Comparison of ENCODE assay signal across 14 mouse cellular contexts in the genomic region with DNA sequence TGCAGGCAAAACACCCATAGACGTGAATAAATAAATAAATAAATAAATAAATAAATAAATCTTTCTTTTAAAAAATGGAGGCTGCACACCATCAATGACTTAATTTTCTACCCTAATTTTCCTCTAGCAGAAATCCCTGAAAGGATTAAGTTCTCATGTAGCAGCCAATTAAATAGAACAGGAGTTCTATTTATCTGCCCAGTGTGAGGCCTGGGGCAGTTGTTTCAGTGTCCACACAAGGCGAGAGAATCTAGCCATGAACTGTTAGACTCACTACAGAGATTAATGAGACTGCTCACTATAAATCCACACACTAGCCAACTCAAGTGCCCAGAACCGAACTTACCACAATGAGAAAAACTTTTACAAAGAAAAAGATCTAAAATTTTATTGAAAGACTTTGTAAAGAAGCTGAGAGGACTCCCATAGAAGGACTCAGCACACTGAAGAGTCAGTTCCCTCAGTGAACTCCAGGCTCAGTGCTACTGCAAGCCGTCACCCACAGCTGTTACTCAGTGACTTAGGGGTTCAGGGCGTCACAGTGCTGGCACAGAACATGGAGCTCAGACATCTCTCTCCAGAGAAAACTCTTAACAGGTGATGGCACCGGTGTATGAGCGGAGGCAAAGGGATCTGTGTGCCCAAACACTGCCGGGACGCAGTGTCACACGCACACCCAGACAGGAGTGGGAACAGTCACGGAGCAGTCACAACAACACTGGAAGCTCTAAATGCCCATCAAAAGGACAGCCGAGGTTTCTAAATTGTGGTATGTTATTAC. TPM values are rescaled to one million over a fixed set of nuclear protein-coding genes. Genes with fewer than 3 reads are reported as not detected.
DNase-seq lines count a peak whose midpoint lies in the region; ATAC-seq lines count a peak whose summit lies in the region.
"Had no signal": no experiment of that assay in that cellular context is flagged by ENCODE, and none has a peak within 500 bp of the region (broad histone marks: within the 10 kb centered on the region; RNA-seq: fewer than 3 reads in every experiment).

No protein-coding gene starts in this region.

- no peak overlapping the region for H3K4me3 ChIP-seq in forebrain, embryonic 10.5 days
- H3K4me3 ChIP-seq in forebrain, embryonic 16.5 days (replicated peaks; ENCODE audit: low read length), result no peak overlapping the region
- H3K4me3 ChIP-seq in neural tube, embryonic 13.5 days, result no peak overlapping the region
- no peak overlapping the region for H3K4me3 ChIP-seq in neural tube, embryonic 15.5 days (replicated peaks)
- no peak overlapping the region for H3K4me3 ChIP-seq in embryonic facial prominence, embryonic 15.5 days (replicated peaks)
- no peak overlapping the region for H3K4me3 ChIP-seq in limb, embryonic 13.5 days

- ATAC-seq in forebrain, embryonic 16.5 days, result no peak
- no peak for ATAC-seq in neural tube, embryonic 13.5 days (ENCODE audit: low read depth)
- ATAC-seq in neural tube, embryonic 15.5 days (ENCODE audit: low FRiP score), result no peak
- no peak for ATAC-seq in embryonic facial prominence, embryonic 15.5 days (ENCODE audit: insufficient number of reproducible peaks, low FRiP score, low TSS enrichment, low read depth)
- no peak for ATAC-seq in limb, embryonic 13.5 days (ENCODE audit: low FRiP score, low read depth)
- ATAC-seq: intestine, postnatal 0 days; liver, postnatal 0 days had no signal

- 57% methylated on average over 12 of the region's 12 CpGs for WGBS in forebrain, embryonic 10.5 days
- 31% methylated on average over 12 of the region's 12 CpGs for WGBS in forebrain, embryonic 16.5 days
- WGBS in neural tube, embryonic 13.5 days, result 60% methylated on average over 12 of the region's 12 CpGs
- WGBS in neural tube, embryonic 15.5 days, result 63% methylated on average over 12 of the region's 12 CpGs
- WGBS in embryonic facial prominence, embryonic 15.5 days, result 57% methylated on average over 12 of the region's 12 CpGs
- WGBS in limb, embryonic 13.5 days, result 63% methylated on average over 12 of the region's 12 CpGs

- H3K9ac ChIP-seq in forebrain, embryonic 16.5 days (replicated peaks; ENCODE audit: low read depth, low read length), result no peak overlapping the region
- H3K9ac ChIP-seq in neural tube, embryonic 13.5 days, result 0 out of 2 replicates have a peak overlapping the region, but pooled peaks have one; percentile 17
- no peak overlapping the region for H3K9ac ChIP-seq in neural tube, embryonic 15.5 days (replicated peaks)
- no peak overlapping the region for H3K9ac ChIP-seq in embryonic facial prominence, embryonic 15.5 days
- no peak overlapping the region for H3K9ac ChIP-seq in limb, embryonic 13.5 days
- H3K9ac ChIP-seq: hindbrain, embryonic 14.5 days; liver, postnatal 0 days had no signal

- H3K27ac ChIP-seq in forebrain, embryonic 10.5 days, result peak overlapping the region; percentile 72
- H3K27ac ChIP-seq in forebrain, embryonic 16.5 days (ENCODE audit: low read length), result no peak overlapping the region
- H3K27ac ChIP-seq in neural tube, embryonic 13.5 days (replicated peaks), result no peak overlapping the region
- no peak overlapping the region for H3K27ac ChIP-seq in neural tube, embryonic 15.5 days (replicated peaks)
- H3K27ac ChIP-seq in embryonic facial prominence, embryonic 15.5 days (replicated peaks), result peak overlapping the region; percentile 48; the same call in 1 of the 2 replicates
- peak overlapping the region; percentile 80 for H3K27ac ChIP-seq in limb, embryonic 13.5 days
- H3K27ac ChIP-seq: hindbrain, embryonic 14.5 days; kidney, postnatal 0 days had no signal

- H3K9me3 ChIP-seq in forebrain, embryonic 10.5 days, result no peaks in the 10 kb centered on the region
- H3K9me3 ChIP-seq in forebrain, embryonic 16.5 days (ENCODE audit: control insufficient read depth, low read length), result no peaks in the 10 kb centered on the region
- H3K9me3 ChIP-seq in neural tube, embryonic 13.5 days, result no peaks in the 10 kb centered on the region
- no peaks in the 10 kb centered on the region for H3K9me3 ChIP-seq in neural tube, embryonic 15.5 days (replicated peaks)
- no peaks in the 10 kb centered on the region for H3K9me3 ChIP-seq in embryonic facial prominence, embryonic 15.5 days (replicated peaks)
- H3K9me3 ChIP-seq in limb, embryonic 13.5 days, result no peaks in the 10 kb centered on the region

- peaks cover 32% of the 10 kb centered on the region for H3K4me1 ChIP-seq in forebrain, embryonic 10.5 days
- H3K4me1 ChIP-seq in forebrain, embryonic 16.5 days (replicated peaks; ENCODE audit: control insufficient read depth, insufficient read depth, low read length), result peaks cover 4% of the 10 kb centered on the region
- peaks cover 12% of the 10 kb centered on the region for H3K4me1 ChIP-seq in neural tube, embryonic 13.5 days (replicated peaks)
- peaks cover 10% of the 10 kb centered on the region; the same call in 1 of the 2 replicates for H3K4me1 ChIP-seq in neural tube, embryonic 15.5 days
- peaks cover 15% of the 10 kb centered on the region for H3K4me1 ChIP-seq in embryonic facial prominence, embryonic 15.5 days
- peaks cover 44% of the 10 kb centered on the region for H3K4me1 ChIP-seq in limb, embryonic 13.5 days

- H3K36me3 ChIP-seq in forebrain, embryonic 10.5 days (replicated peaks), result no peaks in the 10 kb centered on the region
- no peaks in the 10 kb centered on the region for H3K36me3 ChIP-seq in forebrain, embryonic 16.5 days (ENCODE audit: control insufficient read depth, insufficient read depth)
- H3K36me3 ChIP-seq in neural tube, embryonic 13.5 days, result no peaks in the 10 kb centered on the region
- H3K36me3 ChIP-seq in neural tube, embryonic 15.5 days, result no peaks in the 10 kb centered on the region
- H3K36me3 ChIP-seq in embryonic facial prominence, embryonic 15.5 days, result no peaks in the 10 kb centered on the region
- no peaks in the 10 kb centered on the region; the same call in 1 of the 2 replicates for H3K36me3 ChIP-seq in limb, embryonic 13.5 days

- H3K4me2 ChIP-seq in forebrain, embryonic 16.5 days (ENCODE audit: low read length), result no peak overlapping the region
- no peak overlapping the region for H3K4me2 ChIP-seq in neural tube, embryonic 13.5 days
- no peak overlapping the region for H3K4me2 ChIP-seq in neural tube, embryonic 15.5 days
- no peak overlapping the region for H3K4me2 ChIP-seq in embryonic facial prominence, embryonic 15.5 days (replicated peaks)
- H3K4me2 ChIP-seq in limb, embryonic 13.5 days (replicated peaks), result no peak overlapping the region
- H3K4me2 ChIP-seq: hindbrain, embryonic 14.5 days had no signal

- peaks cover 18% of the 10 kb centered on the region for H3K27me3 ChIP-seq in forebrain, embryonic 10.5 days (ENCODE audit: poor library complexity, severe bottlenecking)
- H3K27me3 ChIP-seq in forebrain, embryonic 16.5 days (replicated peaks; ENCODE audit: control insufficient read depth, insufficient read depth, low read length), result no peaks in the 10 kb centered on the region
- H3K27me3 ChIP-seq in neural tube, embryonic 13.5 days, result no peaks in the 10 kb centered on the region
- H3K27me3 ChIP-seq in neural tube, embryonic 15.5 days (replicated peaks), result no peaks in the 10 kb centered on the region
- H3K27me3 ChIP-seq in embryonic facial prominence, embryonic 15.5 days, result no peaks in the 10 kb centered on the region
- H3K27me3 ChIP-seq in limb, embryonic 13.5 days, result no peaks in the 10 kb centered on the region

- no peak for DNase-seq in forebrain, embryonic 10.5 days (ENCODE audit: extremely low spot score, low spot score)
- no peak for DNase-seq in urinary bladder, postnatal 4 days (ENCODE audit: low spot score in 2 of 2)
- no peak for DNase-seq in layer of hippocampus, postnatal 25 days (ENCODE audit: extremely low spot score in 1 of 2, low spot score in 1 of 2)
- DNase-seq: cerebellum, adult 11-12 months; cerebellum, postnatal 36 days; liver, postnatal 0 days had no signal

RNA-seq across cellular contexts. Expression of gene Cyth1, which starts 23.1 kb away (rescaled TPM):
- polyA plus RNA-seq in forebrain, embryonic 10.5 days (2016; fragmentation: Nextera tagmentation; extraction: Ambion mirVana), result 10.1 and 11.5 TPM in 2 replicates
- polyA plus RNA-seq in forebrain, embryonic 16.5 days (2015; fragmentation: Nextera tagmentation; extraction: Ambion mirVana), result 32.1 and 35.2 TPM in 2 replicates
- polyA plus RNA-seq in neural tube, embryonic 13.5 days (2015; fragmentation: Nextera tagmentation; extraction: Ambion mirVana), result 24.4 and 25.2 TPM in 2 replicates
- polyA plus RNA-seq in neural tube, embryonic 15.5 days (2015; fragmentation: Nextera tagmentation; extraction: Ambion mirVana), result 22.5 and 24.8 TPM in 2 replicates
- polyA plus RNA-seq in embryonic facial prominence, embryonic 15.5 days (2015; fragmentation: Nextera tagmentation; extraction: Ambion mirVana), result 19.5 and 20.4 TPM in 2 replicates
- 15.9 and 17.1 TPM in 2 replicates for polyA plus RNA-seq in limb, embryonic 13.5 days (2015; fragmentation: Nextera tagmentation; extraction: Ambion mirVana)
- 10 to 100 TPM; 96.3 to 99.2 TPM for total RNA-seq in layer of hippocampus, postnatal 25 days (2021)

Comparison
In these comparisons a context has a peak if more than half of its experiments do, and no peak if none do; other contexts are left out.
1. H3K27ac ChIP-seq: peak in forebrain, embryonic 10.5 days (single experiment), embryonic facial prominence, embryonic 15.5 days (single experiment) and limb, embryonic 13.5 days (single experiment); none in forebrain, embryonic 16.5 days (single experiment), neural tube, embryonic 13.5 days (single experiment) and neural tube, embryonic 15.5 days (single experiment).